Mouse (Mus musculus) lung, postnatal 14 days (tissue): Measurements from ENCODE around the gene Pip5k1c.
A peak's percentile ranks its signal among the peaks of the same experiment; 100 is the strongest.

ENCODE experiments used
- DNase-seq: peaks from one replicate; pipeline ENCODE4 v3.0.0; 2021

Gene Pip5k1c

GRCm38 (mm10) chr10:81350351-81351063, 57.7 kb downstream of the Pip5k1c start, which contains the start of gene Hmg20b:
TSS of gene Hmg20b (minus strand) at chr10:81350480.
- peak; percentile 99 for DNase-seq

GRCm38 (mm10) chr10:81351678-81352291, 59.0 kb downstream of the Pip5k1c start:
- DNase-seq: no peak

GRCm38 (mm10) chr10:81354738-81355477, 62.1 kb downstream of the Pip5k1c start:
- no peak for DNase-seq

GRCm38 (mm10) chr10:81355533-81355932, 62.8 kb downstream of the Pip5k1c start:
- no peak for DNase-seq

DNA sequence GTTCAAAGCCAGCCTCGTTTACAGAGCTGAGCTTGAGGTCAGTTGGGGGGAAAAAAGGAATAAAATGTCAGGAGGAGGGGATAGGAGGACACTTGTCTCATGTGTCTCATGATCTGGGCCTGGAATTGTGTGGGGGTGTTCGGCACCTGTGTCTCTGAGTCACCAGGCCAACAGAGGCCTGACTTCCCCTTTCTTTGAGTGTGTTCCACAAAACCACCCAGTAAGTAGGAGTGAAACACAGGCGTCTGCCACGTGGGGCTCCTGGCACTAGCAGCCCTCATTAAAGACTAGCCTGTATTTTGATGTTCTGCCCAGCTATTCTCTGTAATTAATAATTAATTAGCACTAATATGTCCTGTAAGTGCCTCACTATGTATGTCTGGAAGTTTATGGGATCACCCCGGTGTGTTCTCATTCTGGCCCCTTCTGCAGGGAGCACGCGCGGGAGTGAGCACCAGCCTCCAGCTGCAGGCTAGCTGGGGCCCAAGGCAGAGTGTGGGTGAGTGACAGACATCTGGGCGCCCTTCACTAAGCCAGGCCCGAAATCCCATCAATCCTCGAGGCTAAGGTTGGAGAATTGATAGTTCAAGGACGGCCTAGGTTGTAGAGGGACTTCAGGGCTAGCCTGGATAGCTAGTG, 63.7 kb downstream of the Pip5k1c start:
- DNase-seq: no peak

DNA sequence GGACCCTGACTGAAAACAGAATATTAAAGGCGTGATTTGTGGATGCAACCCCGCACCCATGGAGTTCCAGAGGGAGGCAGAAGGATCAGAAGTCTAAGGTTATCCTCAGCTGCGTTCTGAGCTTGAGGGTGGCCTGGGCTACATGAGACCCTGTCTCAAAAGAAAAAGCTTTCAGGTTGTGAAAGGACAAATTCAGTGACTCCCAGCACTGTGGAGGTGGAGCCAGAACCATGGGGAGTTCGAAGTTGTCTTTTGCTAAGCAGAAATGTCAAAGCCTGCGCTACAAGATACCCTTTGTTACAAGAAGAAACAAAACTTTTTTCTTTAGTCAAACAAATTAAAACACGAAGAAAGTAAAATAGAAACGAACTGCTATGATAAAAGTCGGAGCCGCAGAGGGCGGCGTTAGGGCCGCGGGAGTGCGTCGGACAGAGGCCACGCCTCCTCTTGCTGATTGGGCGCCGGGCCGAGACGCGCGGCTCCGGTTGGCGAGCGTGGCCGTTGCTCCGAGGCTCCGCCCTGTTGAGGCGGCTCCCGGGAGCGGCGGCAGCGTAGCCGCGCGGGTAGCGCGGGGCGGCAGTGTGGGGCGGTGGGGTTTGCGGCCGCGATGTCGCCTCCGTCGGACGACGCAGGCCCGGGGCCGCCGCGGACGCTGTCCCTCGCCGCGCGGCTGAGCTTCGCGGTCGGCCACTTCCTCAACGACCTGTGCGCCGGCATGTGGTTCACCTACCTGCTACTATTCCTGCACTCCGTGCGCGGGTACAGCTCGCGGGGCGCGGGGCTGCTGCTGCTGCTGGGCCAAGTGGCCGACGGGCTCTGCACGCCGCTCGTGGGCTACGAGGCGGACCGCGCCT, 64.5 kb downstream of the Pip5k1c start, which contains the start of gene Mfsd12:
Mfsd12 (plus strand) TSS at position 501 of the 854 bp plus-strand sequence.
- peak; percentile 93 for DNase-seq

DNA sequence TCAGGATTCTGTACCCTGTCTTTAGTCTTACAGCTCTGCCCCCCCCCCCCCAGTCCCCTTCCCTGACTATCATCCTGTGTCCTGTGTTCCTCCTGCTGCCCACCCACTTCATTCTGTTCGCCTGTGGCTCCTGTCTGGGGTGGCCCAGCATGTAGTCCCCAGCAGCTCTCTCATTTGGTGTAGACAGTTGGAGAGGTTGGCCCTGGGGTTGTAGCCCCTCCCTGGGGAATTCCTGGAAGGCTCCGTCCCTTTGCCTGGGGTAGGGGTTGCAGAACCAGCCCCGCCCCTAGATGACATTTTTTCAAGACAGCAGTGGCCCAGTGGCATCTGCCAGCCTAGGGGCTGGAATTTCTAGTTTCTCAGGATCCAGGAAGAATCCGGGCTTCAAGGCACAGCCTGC, 65.4 kb downstream of the Pip5k1c start:
- DNase-seq: no peak

DNA sequence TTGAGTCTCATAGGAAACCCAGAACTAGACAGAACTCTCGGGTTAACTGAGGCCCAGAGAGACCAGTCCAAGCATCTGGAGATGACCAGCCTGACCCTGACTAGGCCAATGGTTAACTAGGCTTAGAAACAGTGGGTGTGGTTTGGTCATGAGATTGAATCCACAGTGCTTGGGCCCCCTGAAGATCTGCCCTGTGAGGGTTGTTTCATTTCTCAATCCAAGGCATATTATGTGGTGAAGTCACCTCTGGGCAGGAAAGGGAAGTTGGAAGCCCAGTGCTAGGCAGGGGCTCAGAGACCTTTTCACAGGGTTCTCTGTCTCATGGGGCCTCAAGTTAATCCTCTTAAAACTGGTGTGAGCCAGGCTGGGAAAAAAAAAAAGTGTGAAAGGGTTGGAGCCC, 66.1 kb downstream of the Pip5k1c start:
- DNase-seq: no peak

DNA sequence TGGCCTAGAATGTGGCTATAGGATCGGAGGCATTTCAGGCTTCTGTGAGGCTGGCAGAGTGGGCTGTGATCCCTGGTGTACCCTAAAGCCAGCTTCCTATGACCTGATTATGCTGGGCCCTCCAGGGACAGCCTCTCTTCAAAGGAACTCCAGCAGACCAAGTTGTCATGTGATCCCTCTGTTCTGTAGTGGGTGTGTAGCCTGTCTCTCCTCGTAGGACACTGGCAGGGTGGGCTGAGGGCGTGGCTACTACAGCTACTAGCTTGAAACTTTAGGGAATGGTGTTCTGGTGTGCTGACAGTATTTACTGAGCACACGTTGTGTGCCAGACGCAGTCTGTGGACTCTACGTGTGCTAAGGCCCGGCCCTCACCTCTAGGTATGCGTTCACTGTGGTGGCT, 68.0 kb downstream of the Pip5k1c start:
- DNase-seq: no peak

DNA sequence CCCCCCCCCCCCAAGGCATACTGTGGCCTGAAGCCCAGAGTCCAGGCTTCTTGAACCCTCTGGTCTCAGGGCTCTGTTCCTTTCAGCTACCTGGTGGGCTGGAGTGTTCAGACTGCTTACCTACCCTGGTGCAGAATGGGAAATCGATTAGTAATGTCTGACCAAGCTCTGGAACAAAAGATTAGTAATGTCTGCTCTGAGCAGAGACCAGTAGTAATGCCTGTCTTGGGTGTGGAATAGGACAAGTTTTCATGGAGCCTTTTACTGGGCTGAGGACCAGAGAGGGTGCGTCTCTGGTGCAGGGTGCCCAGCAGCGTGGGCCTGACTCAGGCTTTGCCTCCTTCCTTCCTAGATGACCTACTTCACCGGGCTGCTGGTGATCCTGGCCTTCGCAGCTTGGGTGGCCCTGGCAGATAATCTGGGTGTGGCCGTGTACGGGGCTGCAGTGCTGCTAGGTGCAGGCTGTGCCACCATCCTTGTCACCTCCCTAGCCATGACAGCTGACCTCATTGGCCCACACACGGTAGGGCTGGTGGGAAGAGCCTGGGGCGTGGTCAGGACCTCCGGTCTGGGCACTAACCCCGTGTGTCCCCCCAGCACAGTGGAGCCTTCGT, 69.7 kb downstream of the Pip5k1c start:
- no peak for DNase-seq

DNA sequence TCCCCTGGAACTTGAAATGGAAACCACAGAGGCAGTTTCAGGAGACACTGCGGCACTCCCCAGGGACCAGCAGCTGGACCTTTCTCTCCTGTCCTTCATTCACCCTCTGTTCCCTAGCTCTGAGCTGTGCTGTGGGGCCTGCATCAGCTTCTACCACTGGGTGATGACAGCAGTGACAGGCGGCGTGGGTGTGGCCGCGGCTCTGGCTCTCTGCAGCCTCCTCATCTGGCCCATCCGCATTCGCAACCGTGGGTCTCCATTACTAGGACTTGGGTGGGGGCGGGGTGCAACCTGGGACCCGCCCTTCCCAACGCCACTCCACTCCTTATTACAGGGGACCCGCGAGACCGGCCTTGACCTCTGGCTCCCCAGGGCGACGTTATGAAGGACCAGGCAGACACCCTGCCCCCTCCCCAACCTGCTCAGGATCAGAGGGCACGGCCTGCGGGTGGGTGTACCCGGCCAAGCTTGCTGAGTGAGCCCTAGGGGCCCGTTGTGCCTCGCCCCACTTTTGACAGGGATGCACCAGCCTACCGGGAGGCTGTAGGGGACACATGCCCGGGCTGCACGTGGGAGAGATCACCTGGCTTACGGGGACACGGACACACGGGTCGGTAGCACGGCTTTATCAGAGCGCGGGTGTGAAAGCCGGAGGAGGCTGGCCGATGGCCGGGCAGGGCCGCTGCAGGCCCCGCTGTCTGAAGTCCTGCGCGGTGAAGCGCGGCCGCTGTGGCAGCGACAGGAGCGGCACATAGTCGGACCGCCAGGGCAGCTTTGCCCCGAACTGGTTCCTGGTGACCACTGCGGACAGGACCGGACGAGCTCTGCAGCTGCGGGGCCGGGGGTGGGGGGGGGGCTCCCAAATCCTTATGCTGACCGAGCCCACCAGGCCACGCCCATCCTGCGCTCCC, 70.9 kb downstream of the Pip5k1c start:
- no peak for DNase-seq

DNA sequence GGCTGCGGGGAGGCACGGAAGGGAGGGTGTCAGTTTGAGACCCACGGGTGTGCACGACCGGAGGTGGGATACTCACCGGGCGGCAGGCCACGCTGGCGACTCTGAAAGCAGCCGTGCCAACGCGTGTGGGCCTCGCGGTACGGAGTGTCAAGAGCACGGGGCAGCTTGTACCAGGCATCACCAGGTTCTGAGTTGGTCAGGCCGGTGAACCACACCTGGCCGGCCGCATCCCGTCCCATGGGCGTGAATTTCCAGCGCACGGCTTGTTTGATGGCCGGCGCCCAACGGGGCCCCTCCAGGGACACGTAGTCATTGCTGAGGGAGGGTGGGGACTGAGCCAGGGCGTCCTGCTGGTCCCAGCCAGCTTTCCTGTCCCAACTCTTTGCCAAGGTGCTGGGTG, 71.9 kb downstream of the Pip5k1c start:
- no peak for DNase-seq

- no peak for DNase-seq
These were observed 72.3 kb downstream of the Pip5k1c start for GRCm38 (mm10) chr10:81365073-81365472.

- no peak for DNase-seq
These were observed 73.1 kb downstream of the Pip5k1c start, which contains the start of gene 4930404N11Rik for GRCm38 (mm10) chr10:81365672-81366476. TSS of gene 4930404N11Rik (minus strand) at chr10:81365816.

- DNase-seq: no peak
These were observed 73.9 kb downstream of the Pip5k1c start for GRCm38 (mm10) chr10:81366477-81367206.

GRCm38 (mm10) chr10:81367207-81367495, 74.4 kb downstream of the Pip5k1c start:
- no peak for DNase-seq
